Mouse (Mus musculus): ENCODE measurements around the gene Dpep2nb.

GRCm38 (mm10) chr8:105956556-105956955 lies 49.2 kb downstream of the Dpep2nb start:
- TF ChIP-seq CTCF (IDR thresholded peaks at IDR 0.05; ENCODE audit: control insufficient read depth, insufficient read depth, insufficient replicate concordance, low read depth, low read length): no peak
- TF ChIP-seq POLR2A (IDR thresholded peaks at IDR 0.05; ENCODE audit: control insufficient read depth, low read depth, low read length): no peak

Data from testis, adult 2 months (tissue).